Mouse (Mus musculus): ENCODE measurements around the gene Cacng8. TPM values are rescaled to one million over a fixed set of nuclear protein-coding genes. Genes with fewer than 3 reads are reported as not detected.

Gene Cacng8
- polyA plus RNA-seq, 1 experiment, result 1.8 TPM

GRCm38 (mm10) chr7:3412036-3412435 lies 21.6 kb downstream of the Cacng8 start:
- H3K27me3 ChIP-seq (ENCODE audit: control insufficient read depth, insufficient read depth, low read length), result peaks cover 27% of the 10 kb centered on the region
- no peaks in the 10 kb centered on the region for H3K36me3 ChIP-seq (ENCODE audit: control insufficient read depth, insufficient read depth, low read length)
- 0 out of 2 replicates have a peak overlapping the region, but pooled peaks have one; percentile 18 for H3K27ac ChIP-seq (ENCODE audit: insufficient read depth, low read length)
- DNase-seq (ENCODE audit: low read depth in 1 of 2, low spot score in 2 of 2), result peak in 1 of 2 experiments; percentile 22
- H3K4me3 ChIP-seq (ENCODE audit: extremely low read depth, insufficient read depth, insufficient read length), result peak overlapping the region; percentile 20; the same call in 1 of the 2 replicates
- no peak for TF ChIP-seq CTCF (IDR thresholded peaks at IDR 0.05; ENCODE audit: extremely low read depth, insufficient read depth, insufficient read length, insufficient replicate concordance)
- WGBS, result 6% methylated on average over 20 of the region's 20 CpGs
- peaks cover 4% of the 10 kb centered on the region for H3K4me1 ChIP-seq (ENCODE audit: control insufficient read depth, insufficient read depth, insufficient read length)

GRCm38 (mm10) chr7:3414888-3415287 lies 24.4 kb downstream of the Cacng8 start:
- Histone ChIP-seq H3K36me3 (ENCODE audit: control insufficient read depth, insufficient read depth, low read length) (no peaks in the 10 kb centered on the region), H3K27me3 (ENCODE audit: control insufficient read depth, insufficient read depth, low read length) (peaks cover 27% of the 10 kb centered on the region), H3K4me1 (ENCODE audit: control insufficient read depth, insufficient read depth, insufficient read length) (peaks cover 4% of the 10 kb centered on the region), H3K27ac (ENCODE audit: insufficient read depth, low read length) (no peak overlapping the region), H3K4me3 (ENCODE audit: extremely low read depth, insufficient read depth, insufficient read length) (peak overlapping the region; percentile 38; the same call in 1 of the 2 replicates)
- WGBS, result 3% methylated on average over 47 of the region's 47 CpGs
- DNase-seq (ENCODE audit: low read depth in 1 of 2, low spot score in 2 of 2), result no peak
- TF ChIP-seq CTCF (IDR thresholded peaks at IDR 0.05; ENCODE audit: extremely low read depth, insufficient read depth, insufficient read length, insufficient replicate concordance), result no peak
- no peak for TF ChIP-seq POLR2A (IDR thresholded peaks at IDR 0.05; ENCODE audit: low read depth, low read length)

- Histone ChIP-seq H3K4me3 (ENCODE audit: extremely low read depth, insufficient read depth, insufficient read length) (no peak overlapping the region; the same call in 1 of the 2 replicates), H3K27ac (ENCODE audit: insufficient read depth, low read length) (no peak overlapping the region), H3K4me1 (ENCODE audit: control insufficient read depth, insufficient read depth, insufficient read length) (peaks cover 4% of the 10 kb centered on the region), H3K27me3 (ENCODE audit: control insufficient read depth, insufficient read depth, low read length) (peaks cover 27% of the 10 kb centered on the region), H3K36me3 (ENCODE audit: control insufficient read depth, insufficient read depth, low read length) (no peaks in the 10 kb centered on the region)
- DNase-seq (ENCODE audit: low read depth in 1 of 2, low spot score in 2 of 2), result no peak
- WGBS, result 3% methylated on average over 30 of the region's 60 CpGs
- TF ChIP-seq CTCF (IDR thresholded peaks at IDR 0.05; ENCODE audit: extremely low read depth, insufficient read depth, insufficient read length, insufficient replicate concordance) (no peak), POLR2A (IDR thresholded peaks at IDR 0.05; ENCODE audit: low read depth, low read length) (no peak)
Measured at GRCm38 (mm10) chr7:3415378-3415777, 24.9 kb downstream of the Cacng8 start.

GRCm38 (mm10) chr7:3419941-3420340 lies 29.5 kb downstream of the Cacng8 start:
- Histone ChIP-seq H3K4me3 (ENCODE audit: extremely low read depth, insufficient read depth, insufficient read length) (no peak overlapping the region), H3K36me3 (ENCODE audit: control insufficient read depth, insufficient read depth, low read length) (no peaks in the 10 kb centered on the region), H3K27me3 (ENCODE audit: control insufficient read depth, insufficient read depth, low read length) (peaks cover 18% of the 10 kb centered on the region), H3K4me1 (ENCODE audit: control insufficient read depth, insufficient read depth, insufficient read length) (0 out of 2 replicates have a peak, but pooled peaks cover 1% of the 10 kb centered on the region), H3K27ac (ENCODE audit: insufficient read depth, low read length) (no peak overlapping the region)
- no peak for DNase-seq (ENCODE audit: low read depth in 1 of 2, low spot score in 2 of 2)
- WGBS, result 66% methylated on average over 6 of the region's 6 CpGs
- no peak for TF ChIP-seq POLR2A (IDR thresholded peaks at IDR 0.05; ENCODE audit: low read depth, low read length)
- no peak for TF ChIP-seq CTCF (IDR thresholded peaks at IDR 0.05; ENCODE audit: extremely low read depth, insufficient read depth, insufficient read length, insufficient replicate concordance)

- peaks cover 13% of the 10 kb centered on the region for H3K27me3 ChIP-seq (ENCODE audit: control insufficient read depth, insufficient read depth, low read length)
- 63% methylated on average over 5 of the region's 5 CpGs for WGBS
- TF ChIP-seq POLR2A (IDR thresholded peaks at IDR 0.05; ENCODE audit: low read depth, low read length), result no peak
- no peaks in the 10 kb centered on the region for H3K36me3 ChIP-seq (ENCODE audit: control insufficient read depth, insufficient read depth, low read length)
- no peak for DNase-seq (ENCODE audit: low read depth in 1 of 2, low spot score in 2 of 2)
- no peak overlapping the region for H3K27ac ChIP-seq (ENCODE audit: insufficient read depth, low read length)
- no peaks in the 10 kb centered on the region for H3K4me1 ChIP-seq (ENCODE audit: control insufficient read depth, insufficient read depth, insufficient read length)
- no peak overlapping the region for H3K4me3 ChIP-seq (ENCODE audit: extremely low read depth, insufficient read depth, insufficient read length)
Measured at GRCm38 (mm10) chr7:3420466-3420865, 30.0 kb downstream of the Cacng8 start.

- 86% methylated on average over 3 of the region's 3 CpGs for WGBS
- no peaks in the 10 kb centered on the region for H3K4me1 ChIP-seq (ENCODE audit: control insufficient read depth, insufficient read depth, insufficient read length)
- TF ChIP-seq CTCF (IDR thresholded peaks at IDR 0.05; ENCODE audit: extremely low read depth, insufficient read depth, insufficient read length, insufficient replicate concordance) (no peak), POLR2A (IDR thresholded peaks at IDR 0.05; ENCODE audit: low read depth, low read length) (no peak)
- DNase-seq (ENCODE audit: low read depth in 1 of 2, low spot score in 2 of 2), result no peak
- H3K36me3 ChIP-seq (ENCODE audit: control insufficient read depth, insufficient read depth, low read length), result no peaks in the 10 kb centered on the region
- no peak overlapping the region for H3K4me3 ChIP-seq (ENCODE audit: extremely low read depth, insufficient read depth, insufficient read length)
- no peak overlapping the region for H3K27ac ChIP-seq (ENCODE audit: insufficient read depth, low read length)
- H3K27me3 ChIP-seq (ENCODE audit: control insufficient read depth, insufficient read depth, low read length), result peaks cover 6% of the 10 kb centered on the region
Measured at GRCm38 (mm10) chr7:3421297-3421696, 30.8 kb downstream of the Cacng8 start.

- H3K27ac ChIP-seq (ENCODE audit: insufficient read depth, low read length), result no peak overlapping the region
- peaks cover 5% of the 10 kb centered on the region; the same call in 1 of the 2 replicates for H3K27me3 ChIP-seq (ENCODE audit: control insufficient read depth, insufficient read depth, low read length)
- no peak overlapping the region for H3K4me3 ChIP-seq (ENCODE audit: extremely low read depth, insufficient read depth, insufficient read length)
- DNase-seq (ENCODE audit: low read depth in 1 of 2, low spot score in 2 of 2), result no peak
- no peaks in the 10 kb centered on the region for H3K4me1 ChIP-seq (ENCODE audit: control insufficient read depth, insufficient read depth, insufficient read length)
- 44% methylated on average over 7 of the region's 7 CpGs for WGBS
- no peaks in the 10 kb centered on the region for H3K36me3 ChIP-seq (ENCODE audit: control insufficient read depth, insufficient read depth, low read length)
- TF ChIP-seq CTCF (IDR thresholded peaks at IDR 0.05; ENCODE audit: extremely low read depth, insufficient read depth, insufficient read length, insufficient replicate concordance) (no peak), POLR2A (IDR thresholded peaks at IDR 0.05; ENCODE audit: low read depth, low read length) (no peak)
Measured at GRCm38 (mm10) chr7:3422051-3422450, 31.6 kb downstream of the Cacng8 start.
